Mouse (Mus musculus) kidney, embryonic 14.5 days (tissue): ENCODE results near the gene Zfp715. TPM values are rescaled to one million over a fixed set of nuclear protein-coding genes. Genes with fewer than 3 reads are reported as not detected.
"Not testable (repeated sequence)": the region's sequence is repeated elsewhere in the genome, so short reads cannot be mapped to it uniquely, and the experiment has no call there.

ENCODE experiments used
- ATAC-seq: fragments of 200-750 bp; cut with Nextera tagmentation; 2 replicates; pipeline ENCODE4 v1.8.0; 2017; ENCODE audit warnings: moderate number of reproducible peaks, mild to moderate bottlenecking, moderate TSS enrichment, moderate library complexity; ENCODE audit not compliant: low FRiP score, low TSS enrichment
- H3K27ac ChIP-seq: fragments of 300-500 bp; sonication (generic); 2 replicates; pipeline ENCODE4 v1.5.1; 2014; ENCODE audit warnings: low read depth, mild to moderate bottlenecking, low read length, moderate library complexity, mixed read lengths
- H3K27me3 ChIP-seq: fragments of 300-500 bp; sonication (generic); 2 replicates; pipeline ENCODE4 v1.6.1; 2014; ENCODE audit warnings: mild to moderate bottlenecking, low read length; ENCODE audit not compliant: control insufficient read depth, insufficient read depth
- H3K36me3 ChIP-seq: fragments of 300-500 bp; sonication (generic); 2 replicates; pipeline ENCODE4 v1.6.1; 2014; ENCODE audit warnings: low read length, mixed read lengths; ENCODE audit not compliant: control insufficient read depth, insufficient read depth
- H3K4me1 ChIP-seq: fragments of 300-500 bp; sonication (generic); 2 replicates; pipeline ENCODE4 v1.6.1; 2014; ENCODE audit warnings: low read length, mixed read lengths; ENCODE audit not compliant: control insufficient read depth, insufficient read depth
- H3K4me2 ChIP-seq: fragments of 300-500 bp; sonication (generic); replicated peaks from 2 replicates; pipeline ENCODE4 v1.6.1; 2014; ENCODE audit warnings: low read depth, mild to moderate bottlenecking, low read length
- H3K4me3 ChIP-seq: fragments of 300-500 bp; sonication (generic); 2 replicates; pipeline ENCODE4 v1.5.1; 2014; ENCODE audit warnings: mild to moderate bottlenecking, low read length
- H3K9ac ChIP-seq: fragments of 300-500 bp; sonication (generic); 2 replicates; pipeline ENCODE4 v1.6.1; 2014; ENCODE audit warnings: low read depth, mild to moderate bottlenecking, low read length, moderate library complexity
- H3K9me3 ChIP-seq: fragments of 300-500 bp; sonication (generic); 2 replicates; pipeline ENCODE4 v1.6.1; 2016; ENCODE audit warnings: low read length; ENCODE audit not compliant: control insufficient read depth
- WGBS: fragments of 180-500 bp; shearing (Covaris S2); extraction: QIAGEN DNeasy Blood & Tissue Kit; methylation state at CpG from one replicate; pipeline ENCODE4 v1.1.7; 2014; 5-methylcytosine and 5-hydroxymethylcytosine counted together
- polyA plus RNA-seq: library from polyadenylated mRNA; unstranded; fragments of >200 nt; fragmentation: Nextera tagmentation; extraction: Ambion mirVana; gene quantifications from 2 replicates; pipeline ENCODE4 v1.2.1, GENCODE M21; 2014

Gene Zfp715
- polyA plus RNA-seq, 1 experiment from 2014 or later = 14.7 TPM

DNA sequence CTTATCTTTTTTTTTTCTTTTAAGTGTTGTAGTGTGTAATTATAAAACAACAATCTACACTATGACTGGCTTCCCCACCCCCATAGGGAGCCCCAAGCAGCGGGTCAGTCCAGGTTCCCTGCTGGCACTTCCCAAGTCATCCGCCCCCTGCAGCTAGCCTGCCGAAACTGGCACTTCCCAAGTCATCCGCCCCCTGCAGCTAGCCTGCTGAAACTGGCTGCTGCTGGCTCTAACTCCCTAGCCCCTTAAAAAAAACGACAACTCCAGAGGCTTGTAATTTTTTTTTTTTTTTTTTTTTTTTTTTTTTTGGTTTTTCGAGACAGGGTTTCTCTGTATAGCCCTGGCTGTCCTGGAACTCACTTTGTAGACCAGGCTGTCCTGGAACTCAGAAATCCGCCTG is 36.9 kb downstream of the Zfp715 start:
- not testable (repeated sequence) for H3K4me3 ChIP-seq, H3K9ac ChIP-seq, H3K4me2 ChIP-seq, H3K4me1 ChIP-seq, H3K9me3 ChIP-seq, H3K27me3 ChIP-seq, H3K27ac ChIP-seq, H3K36me3 ChIP-seq, ATAC-seq
- 56% methylated on average over 6 of the region's 7 CpGs for WGBS

DNA sequence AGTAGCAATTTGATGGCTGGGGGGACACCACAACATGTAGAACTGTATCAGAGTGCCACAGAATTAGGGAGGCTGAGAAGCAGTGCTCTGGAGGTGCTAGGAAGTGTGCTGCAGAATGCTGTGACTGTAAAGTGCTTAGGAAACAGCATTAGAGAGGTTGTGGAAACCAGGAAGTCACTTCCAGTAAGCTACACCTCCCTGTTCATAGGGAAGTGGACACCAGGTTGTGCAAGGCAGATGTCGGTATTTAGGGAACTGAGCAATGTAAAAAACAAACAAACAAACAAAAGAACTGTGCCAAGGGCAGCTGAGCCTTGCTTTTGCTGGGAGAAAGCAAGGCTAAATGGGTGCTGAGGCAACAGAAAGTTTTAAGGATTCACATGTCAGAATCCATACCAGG is 39.6 kb downstream of the Zfp715 start:
- WGBS = 79% methylated on average over 1 of the region's 1 CpGs
- no peaks in the 10 kb centered on the region for H3K9me3 ChIP-seq
- ATAC-seq = no peak

DNA sequence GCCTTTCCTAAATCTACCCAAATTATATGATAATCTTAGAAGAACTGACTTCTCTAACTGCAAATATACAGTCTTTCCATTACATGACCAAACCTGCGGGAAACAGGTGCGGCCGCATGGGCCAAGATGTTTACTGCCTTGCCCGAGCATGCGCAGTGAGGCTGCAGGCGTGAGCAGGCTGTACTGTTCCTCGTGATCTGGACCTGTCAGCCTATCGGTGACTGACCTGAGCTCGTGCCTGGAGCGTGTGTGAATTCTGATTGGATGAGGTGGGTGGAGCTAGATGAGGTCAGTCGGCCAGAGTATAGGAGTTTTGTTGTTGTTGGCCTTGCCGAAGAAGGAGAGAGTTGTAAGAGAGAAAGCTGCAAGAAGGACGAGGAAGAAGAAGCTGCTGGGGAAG is 45.7 kb downstream of the Zfp715 start:
- H3K4me3 ChIP-seq, H3K4me2 ChIP-seq, H3K9ac ChIP-seq, H3K9me3 ChIP-seq, H3K27me3 ChIP-seq, H3K27ac ChIP-seq, ATAC-seq, H3K36me3 ChIP-seq, H3K4me1 ChIP-seq: not testable (repeated sequence)
- 92% methylated on average over 13 of the region's 13 CpGs for WGBS

More for the DNA sequence above, 39.6 kb downstream of the Zfp715 start:
- Histone ChIP-seq H3K9ac (no peak overlapping the region), H3K27ac (no peak overlapping the region), H3K4me1 (no peaks in the 10 kb centered on the region), H3K36me3 (no peaks in the 10 kb centered on the region), H3K27me3 (no peaks in the 10 kb centered on the region), H3K4me3 (no peak overlapping the region), H3K4me2 (no peak overlapping the region)

DNA sequence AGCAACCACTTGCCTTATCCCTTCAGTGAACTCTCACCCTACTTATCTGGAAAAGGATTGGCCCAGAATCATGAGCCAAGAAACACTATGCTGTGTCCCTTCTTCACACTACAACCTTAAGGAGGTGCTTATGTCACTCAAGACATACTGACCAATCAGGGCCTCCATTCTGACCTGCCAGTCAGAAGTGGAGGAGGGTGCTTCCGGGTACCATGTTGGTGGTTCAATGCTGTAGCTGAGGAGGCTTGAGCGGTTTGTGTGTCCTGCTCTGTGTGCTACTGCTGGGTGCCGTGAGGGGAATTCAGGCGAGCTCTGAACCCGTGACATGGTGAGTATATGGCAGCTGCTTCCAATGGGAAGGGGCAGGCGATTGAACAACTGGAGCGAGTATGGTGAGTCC is 59.6 kb downstream of the Zfp715 start:
- Histone ChIP-seq H3K9me3 (no peaks in the 10 kb centered on the region; the same call in 1 of the 2 replicates), H3K27ac (no peak overlapping the region), H3K4me1 (no peaks in the 10 kb centered on the region), H3K9ac (no peak overlapping the region), H3K4me2 (no peak overlapping the region), H3K4me3 (no peak overlapping the region), H3K27me3 (no peaks in the 10 kb centered on the region), H3K36me3 (no peaks in the 10 kb centered on the region)
- ATAC-seq = no peak
- WGBS = 81% methylated on average over 7 of the region's 7 CpGs

DNA sequence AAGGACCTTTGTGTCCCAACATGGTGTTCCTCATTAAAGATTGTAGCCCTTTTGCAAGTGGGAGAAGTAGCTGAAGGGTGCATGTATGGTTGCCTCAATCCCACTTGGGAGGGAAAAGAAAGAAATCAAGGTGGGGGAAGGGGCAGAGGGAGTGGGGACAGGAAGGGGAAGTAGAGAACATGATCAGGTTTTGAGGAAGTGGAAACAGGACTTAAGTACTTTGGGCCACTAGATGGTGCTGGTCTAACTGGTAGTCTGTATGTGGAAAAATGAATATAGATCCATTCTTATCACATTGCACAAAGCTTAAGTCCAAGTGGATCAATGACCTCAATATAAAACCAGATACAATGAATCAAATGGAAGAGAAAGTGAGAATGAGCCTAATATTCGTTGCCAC is 62.4 kb downstream of the Zfp715 start:
- not testable (repeated sequence) for H3K27ac ChIP-seq, H3K27me3 ChIP-seq, H3K4me3 ChIP-seq, ATAC-seq, H3K9ac ChIP-seq, H3K36me3 ChIP-seq, H3K9me3 ChIP-seq, H3K4me2 ChIP-seq, H3K4me1 ChIP-seq
- WGBS = 86% methylated on average over 1 of the region's 1 CpGs

Other genes with a start within 250 kb of the Zfp715 start
- gene Zfp936, start 199.1 kb downstream of the Zfp715 start, polyA plus RNA-seq = not detected in 2 replicates
- gene Siglecf, start 38.0 kb upstream of the Zfp715 start, polyA plus RNA-seq = not detected in 2 replicates
- gene Siglecg, start 94.9 kb upstream of the Zfp715 start, polyA plus RNA-seq = 1.7 and 1.9 TPM in 2 replicates
- gene Lim2, start 114.4 kb upstream of the Zfp715 start, polyA plus RNA-seq = not detected in 2 replicates
- gene Nkg7, start 123.8 kb upstream of the Zfp715 start, polyA plus RNA-seq = 0.41 TPM in 1 of 2 replicates, not detected in the other
- gene Cldnd2, start 127.5 kb upstream of the Zfp715 start, polyA plus RNA-seq = not detected in 2 replicates
- 323 and 358 TPM in 2 replicates for gene Etfb, start 130.8 kb upstream of the Zfp715 start, polyA plus RNA-seq
- gene Gm45233, start 130.8 kb upstream of the Zfp715 start, polyA plus RNA-seq = 0.27 TPM in 1 of 2 replicates, not detected in the other
- gene Vsig10l, start 149.9 kb upstream of the Zfp715 start, polyA plus RNA-seq = 2.9 and 3.6 TPM in 2 replicates
- gene Iglon5, start 176.8 kb upstream of the Zfp715 start, polyA plus RNA-seq = 0.72 and 0.84 TPM in 2 replicates
- gene 4931406B18Rik, start 192.6 kb upstream of the Zfp715 start, polyA plus RNA-seq = not detected in 2 replicates
- gene Cd33, start 231.1 kb upstream of the Zfp715 start, polyA plus RNA-seq = 0.85 and 1.7 TPM in 2 replicates
- gene Zfp658, start 249.0 kb upstream of the Zfp715 start, polyA plus RNA-seq = 2.0 and 4.0 TPM in 2 replicates